ENCODE assay signal across 21 mouse cellular contexts in the genomic region with DNA sequence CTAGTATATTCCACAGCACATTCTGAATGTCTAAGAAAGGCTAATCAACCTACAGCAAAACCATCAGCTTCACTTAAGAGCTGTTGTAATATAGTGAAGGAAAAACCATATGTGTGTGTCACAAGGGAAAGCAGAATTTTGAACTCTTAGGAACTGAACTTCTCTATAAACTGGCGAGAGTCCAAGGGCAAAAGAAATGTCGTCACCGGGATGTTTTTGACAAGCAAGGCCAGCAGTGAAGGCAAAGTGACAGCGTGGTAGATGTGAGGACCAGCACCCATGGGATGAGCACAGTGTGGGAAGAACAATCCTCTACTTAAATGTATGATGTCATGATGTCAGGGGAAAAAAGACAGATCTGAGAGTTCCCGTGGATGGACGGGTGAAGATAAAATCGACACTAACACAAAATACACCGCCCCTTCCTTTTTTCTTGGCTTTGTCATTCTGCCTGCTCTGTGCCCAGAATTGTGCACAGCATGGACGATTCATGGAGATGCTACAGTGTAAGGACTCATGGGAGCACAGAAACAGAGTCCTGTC.
DNase-seq lines count a peak whose midpoint lies in the region; TF ChIP-seq lines count a peak whose summit lies in the region.
"Had no signal": no experiment of that assay in that cellular context is flagged by ENCODE, and none has a peak within 500 bp of the region (broad histone marks: within the 10 kb centered on the region; RNA-seq: fewer than 3 reads in every experiment).

No protein-coding gene starts in this region.

- no peaks in the 10 kb centered on the region for H3K9me3 ChIP-seq in MEL (replicated peaks; ENCODE audit: insufficient read depth, low read length)
- H3K9me3 ChIP-seq: embryonic facial prominence, embryonic 15.5 days; forebrain, embryonic 10.5 days; heart, embryonic 13.5 days; hindbrain, embryonic 15.5 days had no signal

- H3K36me3 ChIP-seq in MEL (ENCODE audit: control insufficient read depth in 1 of 2, insufficient read depth in 2 of 2, low read length in 2 of 2), result peaks cover 0 to 7% of the 10 kb centered on the region in 2 experiments; a peak in 1 of 4 replicates
- H3K36me3 ChIP-seq: embryonic facial prominence, embryonic 15.5 days; forebrain, embryonic 10.5 days; heart, embryonic 13.5 days; hindbrain, embryonic 15.5 days had no signal

- TF ChIP-seq POLR2A in MEL (IDR thresholded peaks at IDR 0.05; ENCODE audit: control insufficient read depth in 1 of 2, insufficient read depth in 1 of 2, low read depth in 1 of 2, low read length in 2 of 2, poor library complexity in 1 of 2), result no peak

- 0 out of 2 replicates have a peak overlapping the region, but pooled peaks have one; percentile 16 for H3K27ac ChIP-seq in layer of hippocampus, adult 2 months
- H3K27ac ChIP-seq in MEL (ENCODE audit: control insufficient read depth, low read depth, low read length), result no peak overlapping the region
- H3K27ac ChIP-seq: embryonic facial prominence, embryonic 15.5 days; forebrain, embryonic 10.5 days; gastrocnemius, adult 2 months; heart, embryonic 13.5 days; hindbrain, embryonic 15.5 days had no signal

- H3K27me3 ChIP-seq in MEL (ENCODE audit: control insufficient read depth in 1 of 2, insufficient read depth in 2 of 2, low read length in 2 of 2), result no peaks in the 10 kb centered on the region
- H3K27me3 ChIP-seq: embryonic facial prominence, embryonic 15.5 days; heart, embryonic 13.5 days; hindbrain, embryonic 15.5 days; Patski had no signal

- H3K79me2 ChIP-seq in MEL (ENCODE audit: control insufficient read depth, insufficient read depth, low read length, poor library complexity), result no peaks in the 10 kb centered on the region

- DNase-seq in layer of hippocampus, adult 2 months (ENCODE audit: low spot score in 2 of 2), result no peak
- DNase-seq in layer of hippocampus, adult 9-11 months, result no peak
- DNase-seq in 416B (ENCODE audit: low read depth) (peak; percentile 11), MEL (ENCODE audit: low read depth, low spot score) (peak; percentile 59)
- peak; percentile 55 for DNase-seq in adrenal gland, postnatal 10 days
- no peak for DNase-seq in kidney, adult 11 months
- DNase-seq in cerebellum, adult 9-10 months, result no peak
- no peak for DNase-seq in lung, postnatal 14 days
- DNase-seq: B cell, adult 2 months; cerebellum, adult 2 months; cerebellum, postnatal 14 days; embryo, embryonic 11 days; gastrocnemius, adult 2 months; gastrocnemius, postnatal 25 days; heart, postnatal 36 days had no signal

- TF ChIP-seq RAD21 in MEL (IDR thresholded peaks at IDR 0.05; ENCODE audit: low read depth, low read length), result no peak

- H3K4me1 ChIP-seq in MEL (ENCODE audit: control insufficient read depth in 1 of 2, insufficient read depth in 2 of 2, low read length in 2 of 2), result peaks cover 2 to 10% of the 10 kb centered on the region in 2 experiments; a peak in 2 of 4 replicates
- H3K4me1 ChIP-seq: embryonic facial prominence, embryonic 15.5 days had no signal

- no peak for TF ChIP-seq CTCF in layer of hippocampus, adult 2 months (conservative IDR thresholded peaks at IDR 0.05)
- TF ChIP-seq CTCF in MEL (IDR thresholded peaks at IDR 0.05 in 2 of 3, conservative IDR thresholded peaks at IDR 0.05 in 1 of 3; ENCODE audit: control insufficient read depth in 1 of 3, insufficient read depth in 1 of 3, low read depth in 2 of 3, low read length in 3 of 3, poor library complexity in 1 of 3, severe bottlenecking in 1 of 3), result no peak

- no peak overlapping the region for H3K4me3 ChIP-seq in layer of hippocampus, adult 2 months
- peak overlapping the region in 1 of 2 experiments; percentile 52; a peak in 2 of 4 replicates for H3K4me3 ChIP-seq in MEL (ENCODE audit: control insufficient read depth in 1 of 2, insufficient read depth in 1 of 2, low read depth in 2 of 2, low read length in 2 of 2)
- H3K4me3 ChIP-seq: embryonic facial prominence, embryonic 15.5 days; erythroblast, embryonic 14.5 days; forebrain, embryonic 10.5 days; gastrocnemius, adult 2 months; heart, embryonic 13.5 days; hindbrain, embryonic 15.5 days had no signal

- peak in 1 of 2 experiments; percentile 29; a peak in 1 of 4 replicates for TF ChIP-seq EP300 in MEL (IDR thresholded peaks at IDR 0.05; ENCODE audit: low read depth in 1 of 2, low read length in 2 of 2)

- no peak overlapping the region for H3K9ac ChIP-seq in MEL (ENCODE audit: control insufficient read depth, low read depth, low read length, poor library complexity, severe bottlenecking)
- H3K9ac ChIP-seq: embryonic facial prominence, embryonic 15.5 days; heart, embryonic 13.5 days; hindbrain, embryonic 15.5 days had no signal

TF ChIP-seq in MEL, 35 proteins besides CTCF, POLR2A, EP300 and RAD21:
- TF ChIP-seq KAT2A (conservative IDR thresholded peaks at IDR 0.05; ENCODE audit: low read depth, low read length), result no peak
- peak; percentile 51; the same call in 1 of the 2 replicates for TF ChIP-seq GATA1 (IDR thresholded peaks at IDR 0.05; ENCODE audit: low read depth, low read length)
- no peak for TF ChIP-seq MXI1 (IDR thresholded peaks at IDR 0.05; ENCODE audit: low read depth, low read length)
- 0 out of 2 replicates have a peak, but pooled peaks have one; percentile 14 for TF ChIP-seq ZNF384 (IDR thresholded peaks at IDR 0.05; ENCODE audit: low read depth, low read length)
- no peak for TF ChIP-seq GABPA (IDR thresholded peaks at IDR 0.05; ENCODE audit: low read depth, low read length)
- TF ChIP-seq USF2 (IDR thresholded peaks at IDR 0.05; ENCODE audit: borderline replicate concordance in 1 of 2, insufficient read depth in 1 of 2, low read depth in 1 of 2, low read length in 2 of 2), result no peak
- TF ChIP-seq ETS1 (IDR thresholded peaks at IDR 0.05; ENCODE audit: low read depth, low read length), result peak; percentile 51; the same call in 1 of the 2 replicates
- TF ChIP-seq RCOR1 (IDR thresholded peaks at IDR 0.05; ENCODE audit: low read depth, low read length), result 0 out of 2 replicates have a peak, but pooled peaks have one; percentile 26

Comparison
In these comparisons a context has a peak if more than half of its experiments do, and no peak if none do; other contexts are left out.
1. DNase-seq: peak in 416B (single experiment), MEL (single experiment) and adrenal gland, postnatal 10 days (single experiment); none in layer of hippocampus, adult 2 months (0 of 2), layer of hippocampus, adult 9-11 months (single experiment), kidney, adult 11 months (single experiment), cerebellum, adult 9-10 months (single experiment) and lung, postnatal 14 days (single experiment).